In genomic region chr5:142814711-142815420, GRCm38 (mm10) we compare ENCODE assay signal across 8 mouse cellular contexts. TPM values are rescaled to one million over a fixed set of nuclear protein-coding genes. Genes with fewer than 3 reads are reported as not detected.
DNase-seq lines count a peak whose midpoint lies in the region; ATAC-seq and TF ChIP-seq lines count a peak whose summit lies in the region.

No protein-coding gene starts in this region.

- H3K4me1 ChIP-seq in thymus, adult 2 months (replicated peaks; ENCODE audit: control insufficient read depth, insufficient read depth, low read length): peaks cover 18% of the 10 kb centered on the region
- H3K4me1 ChIP-seq in lung, embryonic 15.5 days: peaks cover 33% of the 10 kb centered on the region

- ATAC-seq in lung, embryonic 15.5 days (ENCODE audit: borderline replicate concordance, extremely low read depth, low FRiP score, low TSS enrichment): no peak

- 1% methylated on average over 62 of the region's 62 CpGs for WGBS in thymus, adult 2 months
- WGBS in lung, embryonic 15.5 days: under 1% methylated on average over 58 of the region's 62 CpGs

- no peaks in the 10 kb centered on the region for H3K9me3 ChIP-seq in lung, embryonic 15.5 days

- H3K27me3 ChIP-seq in thymus, adult 2 months (ENCODE audit: control insufficient read depth, insufficient read depth, low read length): peaks cover 32% of the 10 kb centered on the region
- no peaks in the 10 kb centered on the region for H3K27me3 ChIP-seq in lung, embryonic 15.5 days

- H3K4me3 ChIP-seq in thymus, adult 2 months (ENCODE audit: control insufficient read depth, insufficient read depth, low read length): peak overlapping the region; percentile 32
- H3K4me3 ChIP-seq in lung, embryonic 15.5 days: peak overlapping the region; percentile 88

- no peaks in the 10 kb centered on the region for H3K36me3 ChIP-seq in thymus, adult 2 months (ENCODE audit: control insufficient read depth, insufficient read depth, low read length)
- H3K36me3 ChIP-seq in lung, embryonic 15.5 days: no peaks in the 10 kb centered on the region

- DNase-seq in thymus, adult 2 months: no peak
- DNase-seq in thymus, postnatal 0 days (ENCODE audit: low spot score): no peak
- peak; percentile 55 to 58 for DNase-seq in cerebellum, postnatal 36 days
- peak; percentile 53 for DNase-seq in heart, adult 8-10 months (ENCODE audit: low spot score)
- DNase-seq in kidney, adult 11 months: peak; percentile 46
- DNase-seq in retina, postnatal 1 day: peak; percentile 29
- no peak for DNase-seq in thymus, postnatal 10 days (ENCODE audit: low spot score in 2 of 2)

- peak overlapping the region; percentile 27; the same call in 1 of the 2 replicates for H3K27ac ChIP-seq in thymus, adult 2 months (ENCODE audit: control insufficient read depth, insufficient read depth, low read length)
- peak overlapping the region; percentile 100 for H3K27ac ChIP-seq in lung, embryonic 15.5 days

- H3K4me2 ChIP-seq in lung, embryonic 15.5 days: peak overlapping the region; percentile 91

- no peak for TF ChIP-seq POLR2A in thymus, adult 2 months (IDR thresholded peaks at IDR 0.05; ENCODE audit: control insufficient read depth, extremely low read depth, insufficient read depth, low read length, poor library complexity)

- 0 out of 2 replicates have a peak, but pooled peaks have one; percentile 9 for TF ChIP-seq CTCF in thymus, adult 2 months (IDR thresholded peaks at IDR 0.05; ENCODE audit: borderline replicate concordance, control insufficient read depth, extremely low read depth, insufficient read depth, low read length, poor library complexity)

- H3K9ac ChIP-seq in lung, embryonic 15.5 days: peak overlapping the region; percentile 99

RNA-seq across cellular contexts. Expression of gene Tnrc18, which starts 2.6 kb away (rescaled TPM):
- 48.6 and 56.9 TPM in 2 replicates for polyA plus RNA-seq in thymus, adult 2 months (2012; rRNA removed)
- polyA plus RNA-seq in thymus, postnatal 0 days (2015; fragmentation: Nextera tagmentation; extraction: Ambion mirVana): 6.9 and 9.6 TPM in 2 replicates
- 10 to 100 TPM; 48.6 to 59.7 (median 55.0) TPM for total RNA-seq in heart, adult 8-10 months (2022)
- 30.7 and 32.3 TPM in 2 replicates for polyA plus RNA-seq in lung, embryonic 15.5 days (2015; fragmentation: Nextera tagmentation; extraction: Ambion mirVana)

Comparison
In these comparisons a context has a peak if more than half of its experiments do, and no peak if none do; other contexts are left out.
1. DNase-seq: peak in cerebellum, postnatal 36 days (2 of 2), heart, adult 8-10 months (single experiment), kidney, adult 11 months (single experiment) and retina, postnatal 1 day (single experiment); none in thymus, adult 2 months (single experiment), thymus, postnatal 0 days (single experiment) and thymus, postnatal 10 days (0 of 2).